In genomic region chr4:136636983-136637562, GRCm38 (mm10) we compare ENCODE assay signal across 9 mouse cellular contexts. TPM values are rescaled to one million over a fixed set of nuclear protein-coding genes. Genes with fewer than 3 reads are reported as not detected.
DNase-seq lines count a peak whose midpoint lies in the region; ATAC-seq and TF ChIP-seq lines count a peak whose summit lies in the region.
"Had no signal": no experiment of that assay in that cellular context is flagged by ENCODE, and none has a peak within 500 bp of the region (broad histone marks: within the 10 kb centered on the region; RNA-seq: fewer than 3 reads in every experiment).

No protein-coding gene starts in this region.

- WGBS in kidney, embryonic 15.5 days: 20% methylated on average over 37 of the region's 37 CpGs
- WGBS in embryonic facial prominence, embryonic 14.5 days: 14% methylated on average over 31 of the region's 37 CpGs
- 19% methylated on average over 29 of the region's 37 CpGs for WGBS in intestine, postnatal 0 days
- 14% methylated on average over 37 of the region's 37 CpGs for WGBS in neural tube, embryonic 13.5 days

- H3K4me3 ChIP-seq in kidney, embryonic 15.5 days (replicated peaks): peak overlapping the region; percentile 48
- peak overlapping the region; percentile 55 for H3K4me3 ChIP-seq in embryonic facial prominence, embryonic 14.5 days (ENCODE audit: low read depth, low read length)
- H3K4me3 ChIP-seq in intestine, postnatal 0 days (ENCODE audit: low read depth, low read length): peak overlapping the region; percentile 45
- H3K4me3 ChIP-seq in neural tube, embryonic 13.5 days: peak overlapping the region; percentile 50

- no peak for DNase-seq in kidney, adult 11 months
- no peak for DNase-seq in embryonic facial prominence, embryonic 14.5 days (ENCODE audit: low spot score)
- no peak for DNase-seq in cerebellum, postnatal 14 days
- no peak for DNase-seq in thymus, adult 18-20 months
- DNase-seq in cerebellum, adult 18-20 months: no peak

- peak overlapping the region; percentile 34 for H3K9ac ChIP-seq in kidney, embryonic 15.5 days
- H3K9ac ChIP-seq in embryonic facial prominence, embryonic 14.5 days (ENCODE audit: low read depth, low read length): peak overlapping the region; percentile 73
- 0 out of 2 replicates have a peak overlapping the region, but pooled peaks have one; percentile 13 for H3K9ac ChIP-seq in intestine, postnatal 0 days (ENCODE audit: low read depth, low read length)
- H3K9ac ChIP-seq in neural tube, embryonic 13.5 days: peak overlapping the region; percentile 72

- peak; percentile 10; the same call in 1 of the 2 replicates for ATAC-seq in kidney, embryonic 15.5 days (replicated peaks; ENCODE audit: low FRiP score)
- peak; percentile 30; the same call in 1 of the 2 replicates for ATAC-seq in embryonic facial prominence, embryonic 14.5 days (ENCODE audit: low read depth)
- no peak for ATAC-seq in intestine, postnatal 0 days
- ATAC-seq in neural tube, embryonic 13.5 days (ENCODE audit: low read depth): peak; percentile 55

- H3K27ac ChIP-seq in kidney, embryonic 15.5 days: no peak overlapping the region
- H3K27ac ChIP-seq in embryonic facial prominence, embryonic 14.5 days (replicated peaks; ENCODE audit: low read depth, low read length): no peak overlapping the region
- no peak overlapping the region for H3K27ac ChIP-seq in intestine, postnatal 0 days (ENCODE audit: low read depth, low read length)
- H3K27ac ChIP-seq in neural tube, embryonic 13.5 days (replicated peaks): no peak overlapping the region; the same call in 1 of the 2 replicates

- peaks cover 45% of the 10 kb centered on the region for H3K27me3 ChIP-seq in kidney, embryonic 15.5 days
- H3K27me3 ChIP-seq in embryonic facial prominence, embryonic 14.5 days (replicated peaks; ENCODE audit: control insufficient read depth, insufficient read depth, low read length): peaks cover 22% of the 10 kb centered on the region
- peaks cover 29% of the 10 kb centered on the region for H3K27me3 ChIP-seq in intestine, postnatal 0 days (replicated peaks; ENCODE audit: control insufficient read depth, insufficient read depth, low read length)
- peaks cover 34% of the 10 kb centered on the region for H3K27me3 ChIP-seq in neural tube, embryonic 13.5 days

- no peak for TF ChIP-seq CTCF in intestine, postnatal 0 days (IDR thresholded peaks at IDR 0.05; ENCODE audit: low read depth)

- H3K36me3 ChIP-seq in kidney, embryonic 15.5 days: no peaks in the 10 kb centered on the region
- H3K36me3 ChIP-seq in embryonic facial prominence, embryonic 14.5 days (ENCODE audit: control insufficient read depth, insufficient read depth, low read length): no peaks in the 10 kb centered on the region
- H3K36me3 ChIP-seq in intestine, postnatal 0 days (ENCODE audit: control insufficient read depth, insufficient read depth): no peaks in the 10 kb centered on the region
- no peaks in the 10 kb centered on the region for H3K36me3 ChIP-seq in neural tube, embryonic 13.5 days

- peak overlapping the region; percentile 79 for H3K4me2 ChIP-seq in kidney, embryonic 15.5 days
- peak overlapping the region; percentile 94 for H3K4me2 ChIP-seq in embryonic facial prominence, embryonic 14.5 days (ENCODE audit: low read depth, low read length)
- H3K4me2 ChIP-seq in intestine, postnatal 0 days (replicated peaks; ENCODE audit: low read depth): peak overlapping the region; percentile 81
- peak overlapping the region; percentile 74 for H3K4me2 ChIP-seq in neural tube, embryonic 13.5 days

- peaks cover 24% of the 10 kb centered on the region for H3K4me1 ChIP-seq in kidney, embryonic 15.5 days
- H3K4me1 ChIP-seq in embryonic facial prominence, embryonic 14.5 days (ENCODE audit: control insufficient read depth, insufficient read depth, low read length): peaks cover 4% of the 10 kb centered on the region; the same call in 1 of the 2 replicates
- H3K4me1 ChIP-seq in intestine, postnatal 0 days (replicated peaks; ENCODE audit: control insufficient read depth, insufficient read depth, low read length): 0 out of 2 replicates have a peak, but pooled peaks cover 2% of the 10 kb centered on the region
- H3K4me1 ChIP-seq in neural tube, embryonic 13.5 days (replicated peaks): peaks cover 12% of the 10 kb centered on the region

- no peaks in the 10 kb centered on the region for H3K9me3 ChIP-seq in kidney, embryonic 15.5 days (replicated peaks)
- H3K9me3 ChIP-seq in embryonic facial prominence, embryonic 14.5 days (ENCODE audit: control insufficient read depth, low read length): no peaks in the 10 kb centered on the region
- H3K9me3 ChIP-seq in intestine, postnatal 0 days (ENCODE audit: control insufficient read depth): no peaks in the 10 kb centered on the region
- no peaks in the 10 kb centered on the region for H3K9me3 ChIP-seq in neural tube, embryonic 13.5 days

RNA-seq across cellular contexts. Expression of gene Lactbl1, which starts 14.7 kb away (rescaled TPM):
- not detected in 2 replicates for polyA plus RNA-seq in kidney, embryonic 15.5 days (2015; fragmentation: Nextera tagmentation; extraction: Ambion mirVana)
- polyA plus RNA-seq in embryonic facial prominence, embryonic 14.5 days (2014; fragmentation: Nextera tagmentation; extraction: Ambion mirVana): not detected in 2 replicates
- not detected in 2 replicates for polyA plus RNA-seq in intestine, postnatal 0 days (2015; fragmentation: Nextera tagmentation; extraction: Ambion mirVana)
- 0.10 TPM in 1 of 2 replicates, not detected in the other for polyA plus RNA-seq in neural tube, embryonic 13.5 days (2015; fragmentation: Nextera tagmentation; extraction: Ambion mirVana)

RNA-seq across cellular contexts. Expression of gene Tex46, which starts 26.8 kb away (rescaled TPM):
- polyA plus RNA-seq in kidney, embryonic 15.5 days (2015; fragmentation: Nextera tagmentation; extraction: Ambion mirVana): not detected in 2 replicates
- polyA plus RNA-seq in embryonic facial prominence, embryonic 14.5 days (2014; fragmentation: Nextera tagmentation; extraction: Ambion mirVana): not detected in 2 replicates
- not detected in 2 replicates for polyA plus RNA-seq in intestine, postnatal 0 days (2015; fragmentation: Nextera tagmentation; extraction: Ambion mirVana)
- polyA plus RNA-seq in neural tube, embryonic 13.5 days (2015; fragmentation: Nextera tagmentation; extraction: Ambion mirVana): not detected in 2 replicates
- polyA plus RNA-seq: thymus, postnatal 0 days had no signal

RNA-seq across cellular contexts. Expression of gene Kdm1a, which starts 34.5 kb away (rescaled TPM):
- 39.9 and 43.7 TPM in 2 replicates for polyA plus RNA-seq in kidney, embryonic 15.5 days (2015; fragmentation: Nextera tagmentation; extraction: Ambion mirVana)
- polyA plus RNA-seq in embryonic facial prominence, embryonic 14.5 days (2014; fragmentation: Nextera tagmentation; extraction: Ambion mirVana): 48.6 and 54.1 TPM in 2 replicates
- polyA plus RNA-seq in intestine, postnatal 0 days (2015; fragmentation: Nextera tagmentation; extraction: Ambion mirVana): 16.4 and 16.5 TPM in 2 replicates
- polyA plus RNA-seq in neural tube, embryonic 13.5 days (2015; fragmentation: Nextera tagmentation; extraction: Ambion mirVana): 76.5 TPM in 2 replicates

Comparison
In these comparisons a context has a peak if more than half of its experiments do, and no peak if none do; other contexts are left out.
1. H3K9ac ChIP-seq: peak in every context shown above with its lines; median percentile 73 in embryonic facial prominence, embryonic 14.5 days; 72 in neural tube, embryonic 13.5 days; 34 in kidney, embryonic 15.5 days; 13 in intestine, postnatal 0 days.